Mouse (Mus musculus) cerebellum, adult 9-10 months (tissue): ENCODE results near the gene Tmem143.
A peak's percentile ranks its signal among the peaks of the same experiment; 100 is the strongest.
"Not testable (repeated sequence)": the region's sequence is repeated elsewhere in the genome, so short reads cannot be mapped to it uniquely, and the experiment has no call there.

Source experiments
- DNase-seq: peaks from one replicate; pipeline ENCODE4 v3.0.0; 2022

Tmem143 gene

DNA sequence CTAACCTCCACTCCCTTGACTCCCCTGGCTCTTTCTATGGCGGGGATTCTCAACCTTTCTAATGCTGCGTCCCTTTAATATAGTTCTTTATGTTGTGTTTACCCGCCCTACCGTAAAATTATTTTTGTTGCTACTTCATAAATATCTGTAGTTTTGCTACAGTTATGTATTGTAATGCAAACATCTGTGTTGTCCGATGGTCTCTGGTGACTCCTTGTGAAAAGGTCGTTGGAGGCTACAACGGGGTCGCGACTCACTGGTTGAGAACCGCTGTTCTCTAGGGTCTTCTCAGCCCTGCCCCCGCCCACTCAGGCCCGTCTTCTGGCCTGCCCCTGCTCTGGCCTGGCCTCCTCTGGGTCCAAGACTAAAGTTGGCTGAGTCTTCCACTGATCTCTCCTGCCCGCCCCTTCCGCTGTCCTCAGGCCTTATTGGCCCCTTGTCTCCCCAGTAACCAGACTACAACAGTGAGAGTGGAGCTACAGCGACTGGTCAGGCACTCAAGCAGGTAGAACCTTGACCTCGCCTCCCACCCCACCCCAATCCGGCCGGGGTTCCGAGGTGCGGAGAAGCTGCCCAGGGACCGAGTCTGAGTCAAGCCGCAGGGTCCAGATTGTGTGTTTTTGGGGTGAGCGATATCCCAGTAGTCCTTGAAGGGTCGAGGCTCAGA lies 27.2 kb downstream of the Tmem143 start, which contains the start of gene Ccdc114:
Ccdc114 (plus strand) TSS at position 311 of the 667 bp plus-strand sequence.
- peak; percentile 33 for DNase-seq

DNA sequence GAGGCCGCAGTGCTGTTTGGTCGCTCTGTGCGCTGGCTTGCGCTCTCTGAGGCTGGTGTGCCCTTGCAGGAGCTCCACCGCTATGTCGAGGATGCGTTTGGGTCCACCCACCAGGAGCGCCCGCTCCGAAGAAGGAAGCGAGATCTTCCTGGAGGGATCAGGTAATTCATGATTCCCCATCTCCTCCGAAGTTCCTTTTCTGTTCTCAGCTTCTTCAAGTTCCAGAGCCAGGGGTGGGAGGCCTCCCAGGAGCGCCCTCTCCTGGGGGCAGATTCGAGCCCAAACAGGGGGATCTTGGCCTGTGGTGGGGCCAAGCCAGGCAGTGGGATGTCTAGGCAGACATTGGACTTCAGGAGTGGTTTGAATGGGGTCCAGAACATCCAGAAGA lies 27.7 kb downstream of the Tmem143 start:
- no peak for DNase-seq

DNA sequence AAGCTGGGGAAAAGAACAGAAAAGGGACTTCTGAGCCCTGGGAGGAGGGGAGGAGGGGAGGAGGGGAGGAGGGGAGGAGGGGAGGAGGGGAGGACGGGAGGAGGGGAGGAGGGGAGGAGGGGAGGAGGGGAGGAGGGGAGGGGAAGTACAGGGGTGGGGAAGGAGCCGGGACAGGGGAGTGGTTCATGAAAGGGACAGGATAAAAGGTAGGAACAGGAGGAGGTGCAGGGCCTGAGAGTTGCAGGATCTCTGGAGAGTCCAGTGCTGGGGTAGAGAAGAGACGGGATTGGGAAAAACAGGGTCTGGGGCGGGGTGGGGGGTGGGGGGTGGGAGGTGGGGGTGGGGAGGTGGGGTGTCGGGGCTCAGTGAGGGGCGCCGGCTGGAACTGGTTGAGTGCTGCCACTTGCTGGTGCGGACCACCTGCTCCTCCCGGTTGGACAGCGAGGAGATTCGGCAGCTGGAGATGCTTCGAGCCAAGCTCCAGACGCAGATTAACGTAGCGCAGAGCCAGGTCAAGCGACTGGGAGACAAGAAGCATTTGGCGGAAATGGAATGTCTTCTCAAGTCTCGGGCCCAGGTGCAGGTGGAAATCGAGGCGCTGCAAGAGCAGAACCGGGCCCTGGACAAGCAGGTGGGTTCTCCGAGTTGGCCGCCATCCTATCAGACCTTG lies 32.0 kb downstream of the Tmem143 start:
- DNase-seq, result no peak

DNA sequence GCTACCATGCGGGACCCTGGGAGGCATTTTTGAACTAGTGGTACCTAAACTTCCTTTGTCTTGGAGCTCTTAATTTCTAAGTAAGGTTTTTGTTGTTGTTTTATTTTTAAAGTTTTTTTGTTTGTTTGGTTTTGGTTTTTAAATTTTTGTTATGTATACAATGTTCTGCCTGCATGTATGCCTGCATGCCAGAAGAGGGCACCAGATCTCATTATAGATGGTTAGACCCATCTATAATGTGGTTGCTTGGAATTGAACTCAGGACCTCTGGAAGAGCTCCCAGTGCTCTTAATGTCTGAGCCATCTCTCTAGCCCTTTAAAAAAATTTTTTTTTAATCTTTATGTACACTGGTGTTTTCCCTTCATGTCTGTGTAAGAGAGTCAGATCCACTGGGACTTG lies 32.9 kb downstream of the Tmem143 start:
- no peak for DNase-seq

DNA sequence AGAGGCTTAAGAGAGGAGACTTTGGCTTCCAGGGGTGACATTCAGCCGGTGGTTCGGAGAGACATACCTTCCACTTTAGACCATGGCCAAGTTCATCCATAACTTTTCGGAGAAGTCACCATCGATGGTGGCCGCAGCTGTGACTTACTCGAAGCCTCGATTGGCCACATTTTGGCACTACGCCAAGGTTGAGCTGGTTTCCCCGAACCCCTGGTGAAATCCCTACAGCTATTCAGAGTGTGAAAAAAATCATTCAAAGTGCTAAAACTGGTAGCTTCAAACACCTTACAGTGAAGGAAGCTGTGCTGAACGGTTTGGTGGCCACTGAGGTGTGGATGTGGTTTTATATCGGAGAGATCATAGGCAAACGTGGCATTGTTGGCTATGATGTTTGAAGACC lies 37.0 kb downstream of the Tmem143 start:
- DNase-seq, result not testable (repeated sequence)

DNA sequence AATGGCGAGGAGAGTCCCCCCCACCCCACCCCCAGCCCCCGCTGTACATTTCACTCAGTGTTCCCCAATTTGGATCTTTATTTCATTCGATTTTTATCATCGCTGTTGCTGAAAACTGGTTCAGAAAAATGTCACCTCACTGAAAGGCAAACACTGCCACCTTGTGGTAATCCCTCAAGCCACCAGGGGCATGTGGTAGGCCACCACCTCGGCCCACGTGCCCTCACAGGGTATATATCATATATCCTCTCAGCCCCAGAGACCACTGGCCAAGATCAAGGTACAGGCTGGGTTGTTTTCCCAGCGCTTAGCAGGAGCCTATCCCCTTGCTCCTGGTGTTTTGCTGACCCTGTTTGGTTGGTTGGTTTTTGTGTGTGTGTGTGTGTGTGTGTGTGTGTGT lies 38.4 kb downstream of the Tmem143 start:
- DNase-seq, result peak; percentile 53

DNA sequence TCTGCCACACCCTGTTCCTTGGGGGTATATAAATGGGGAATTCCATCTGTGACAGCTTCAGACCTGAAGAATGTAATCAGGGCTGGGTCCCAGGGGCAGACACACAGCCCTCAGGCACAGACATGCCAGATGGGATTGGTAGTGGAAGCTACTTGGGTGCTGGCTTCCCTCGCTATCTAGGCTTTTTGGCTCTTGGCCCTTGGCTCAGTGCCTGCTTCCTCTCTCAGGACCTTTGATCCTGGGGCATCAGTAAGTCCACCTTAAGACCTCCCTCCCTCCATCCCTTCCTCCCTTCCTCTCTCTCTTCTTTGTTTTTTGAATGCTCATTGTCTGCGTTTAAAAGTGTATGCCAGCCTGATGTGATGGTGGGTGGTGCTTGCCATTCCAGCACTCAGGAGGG lies 43.1 kb downstream of the Tmem143 start:
- no peak for DNase-seq

DNA sequence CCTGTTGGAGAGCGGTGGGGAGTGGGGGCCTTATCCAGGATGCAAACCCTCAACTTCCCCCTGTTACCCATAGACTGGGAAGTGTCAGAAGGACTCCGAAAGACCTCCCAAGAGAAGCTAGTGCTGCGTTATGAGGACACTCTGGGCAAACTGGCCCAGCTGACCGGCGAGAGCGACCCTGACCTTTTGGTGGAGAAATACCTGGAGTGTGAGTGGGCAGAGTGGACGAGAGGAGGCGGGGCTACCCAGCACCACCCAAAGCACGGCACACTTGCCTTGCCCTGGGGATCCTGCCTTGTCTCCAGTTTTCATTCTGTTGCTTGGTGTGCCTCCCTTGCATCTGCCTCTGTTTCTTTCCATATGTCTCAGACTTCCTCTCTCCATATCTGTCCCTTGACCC lies 45.2 kb downstream of the Tmem143 start:
- DNase-seq, result no peak

DNA sequence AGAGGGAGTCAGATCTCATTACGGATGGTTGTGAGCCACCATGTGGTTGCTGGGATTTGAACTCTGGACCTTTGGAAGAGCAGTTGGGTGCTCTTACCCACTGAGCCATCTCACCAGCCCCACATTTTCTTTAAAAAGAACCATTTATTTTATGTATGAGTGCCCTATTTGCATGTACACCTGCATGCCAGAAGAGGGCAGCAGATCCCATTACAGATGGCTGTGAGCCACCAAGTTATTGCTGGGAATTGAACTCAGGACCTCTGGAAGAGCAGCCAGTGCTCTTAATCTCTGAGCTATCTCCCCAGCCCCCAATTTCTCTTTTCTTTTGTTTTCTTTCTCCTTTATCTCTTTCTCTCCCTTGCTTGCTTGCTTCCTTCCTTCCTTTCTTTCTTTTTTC lies 46.5 kb downstream of the Tmem143 start:
- not testable (repeated sequence) for DNase-seq

DNA sequence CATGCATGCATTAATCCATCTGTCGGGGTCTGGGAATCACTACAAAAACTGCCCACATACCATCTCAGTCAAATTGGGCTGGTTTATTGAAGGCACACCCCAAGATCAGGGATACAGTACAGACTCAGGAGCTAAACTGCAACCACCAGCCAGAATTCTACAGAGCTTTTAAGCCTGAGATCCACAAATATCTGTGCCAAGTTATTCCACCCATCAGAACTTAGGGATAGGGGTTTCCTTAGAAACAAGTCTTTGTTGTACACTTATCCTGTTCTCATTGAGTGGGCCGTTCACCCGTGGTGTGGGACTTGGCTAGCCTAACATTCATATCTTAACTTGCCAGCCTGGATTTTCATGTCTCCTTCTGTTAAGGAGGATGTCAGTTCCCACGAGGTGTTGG lies 52.3 kb downstream of the Tmem143 start:
- no peak for DNase-seq

DNA sequence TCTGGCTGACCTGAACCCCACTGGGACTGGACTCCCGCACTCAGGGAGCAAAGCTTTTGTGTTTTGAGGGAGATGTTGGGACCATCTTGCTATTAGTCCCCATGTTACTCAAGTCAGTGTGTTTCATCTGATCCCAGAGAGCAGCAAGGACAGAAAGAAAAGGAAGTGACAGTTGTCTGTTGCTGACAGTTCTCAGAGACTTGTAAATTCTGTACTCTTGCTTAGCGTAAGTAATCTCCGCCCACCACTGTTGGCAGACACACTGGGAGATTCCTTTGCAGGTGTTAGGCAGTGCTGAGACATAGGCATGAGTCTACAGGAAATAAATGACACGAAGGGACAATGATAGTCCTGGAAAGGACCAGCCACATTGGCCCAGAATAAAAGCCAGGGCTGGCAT lies 59.9 kb downstream of the Tmem143 start:
- no peak for DNase-seq
